Mouse (Mus musculus) adrenal gland, postnatal 10 days (tissue): ENCODE measurements around the gene Ppp2r5d. TPM values are rescaled to one million over a fixed set of nuclear protein-coding genes. Genes with fewer than 3 reads are reported as not detected.

Experiments used
- DNase-seq: peaks from one replicate; pipeline ENCODE4 v3.0.0; 2021; ENCODE audit warnings: mixed read lengths
- total RNA-seq, 2 experiments: library from RNA; stranded (reverse); gene quantifications; 2 replicates each; pipeline ENCODE4 v1.2.3; 2021

Gene Ppp2r5d
- total RNA-seq, 2 experiments from 2014 or later, result 43.7 to 49.7 TPM

- peak; percentile 99 for DNase-seq
Observed at GRCm38 (mm10) chr17:46645561-46646321, 59.2 kb downstream of the Ppp2r5d start, which contains the start of the genes Klc4 and Mrpl2. TSS of gene Klc4 (minus strand) at chr17:46646022. TSS of gene Mrpl2 (plus strand) at chr17:46646229.

GRCm38 (mm10) chr17:46644916-46645475 is 59.9 kb downstream of the Ppp2r5d start:
- DNase-seq, result peak; percentile 83

- DNase-seq, result no peak
Observed at GRCm38 (mm10) chr17:46644152-46644805, 60.6 kb downstream of the Ppp2r5d start.

- DNase-seq, result no peak
Observed at GRCm38 (mm10) chr17:46642060-46642459, 62.9 kb downstream of the Ppp2r5d start.

GRCm38 (mm10) chr17:46639929-46640328 is 65.0 kb downstream of the Ppp2r5d start:
- DNase-seq, result no peak

- peak; percentile 75 for DNase-seq
Observed at GRCm38 (mm10) chr17:46636831-46637523, 67.9 kb downstream of the Ppp2r5d start.

Other genes with a start within 250 kb of the Ppp2r5d start
- gene Ttbk1, start 217.4 kb downstream of the Ppp2r5d start, total RNA-seq, result 1 to 10 TPM; 1.2 to 2.2 TPM
- gene Dnph1, start 208.4 kb downstream of the Ppp2r5d start, total RNA-seq, result 1 to 10 TPM; 5.7 to 6.1 TPM
- gene Cul9, start 158.7 kb downstream of the Ppp2r5d start, total RNA-seq, result 10 to 100 TPM; 14.3 to 22.9 TPM
- 10 to 100 TPM; 33.6 to 37.6 TPM for gene Srf, start 148.9 kb downstream of the Ppp2r5d start, total RNA-seq
- gene Ptk7, start 75.6 kb downstream of the Ppp2r5d start, total RNA-seq, result 10 to 100 TPM; 19.6 to 21.4 TPM
- gene Klc4, start 59.1 kb downstream of the Ppp2r5d start, total RNA-seq, result 10 to 100 TPM; 31.9 to 34.9 TPM
- 100 to 1,000 TPM; 142 to 147 TPM for gene Mrpl2, start 58.9 kb downstream of the Ppp2r5d start, total RNA-seq
- 10 to 100 TPM; 48.5 to 61.7 TPM for gene Cul7, start 54.8 kb downstream of the Ppp2r5d start, total RNA-seq
- gene Rrp36, start 30.8 kb downstream of the Ppp2r5d start, total RNA-seq, result 10 to 100 TPM; 24.0 to 27.1 TPM
- gene Mea1, start 26.3 kb downstream of the Ppp2r5d start, total RNA-seq, result 10 to 100 TPM; 88.1 to 90.3 TPM
- 100 to 1,000 TPM in 1 of 2 experiments, 10 to 100 TPM in 1; 97.0 to 110 TPM for gene Klhdc3, start 24.2 kb downstream of the Ppp2r5d start, total RNA-seq
- gene Pex6, start 6.4 kb upstream of the Ppp2r5d start, total RNA-seq, result 10 to 100 TPM; 67.8 to 81.8 TPM
- gene Gnmt, start 24.1 kb upstream of the Ppp2r5d start, total RNA-seq, result 10 to 100 TPM; 18.0 to 54.7 TPM
- gene Cnpy3, start 47.1 kb upstream of the Ppp2r5d start, total RNA-seq, result 10 to 100 TPM; 42.2 to 46.5 TPM
- gene Ptcra, start 58.6 kb upstream of the Ppp2r5d start, total RNA-seq, result not detected
- 10 to 100 TPM; 68.3 to 72.5 TPM for gene 2310039H08Rik, start 67.5 kb upstream of the Ppp2r5d start, total RNA-seq
- gene Rpl7l1, start 77.6 kb upstream of the Ppp2r5d start, total RNA-seq, result 10 to 100 TPM; 84.3 to 99.2 TPM
- 10 to 100 TPM; 15.2 to 19.0 TPM for gene Bicral, start 153.4 kb upstream of the Ppp2r5d start, total RNA-seq
- gene Tbcc, start 185.6 kb upstream of the Ppp2r5d start, total RNA-seq, result 10 to 100 TPM; 21.6 to 23.3 TPM
- gene Prph2, start 205.3 kb upstream of the Ppp2r5d start, total RNA-seq, result not detected